Mouse (Mus musculus): ENCODE measurements at regions not wholly inside any gene's neighbourhood (a gene's known extent, or its start where the extent isn't known, plus 50 kb on each side); places are given as distances from the start of the nearest gene placed in this dataset.

DNA sequence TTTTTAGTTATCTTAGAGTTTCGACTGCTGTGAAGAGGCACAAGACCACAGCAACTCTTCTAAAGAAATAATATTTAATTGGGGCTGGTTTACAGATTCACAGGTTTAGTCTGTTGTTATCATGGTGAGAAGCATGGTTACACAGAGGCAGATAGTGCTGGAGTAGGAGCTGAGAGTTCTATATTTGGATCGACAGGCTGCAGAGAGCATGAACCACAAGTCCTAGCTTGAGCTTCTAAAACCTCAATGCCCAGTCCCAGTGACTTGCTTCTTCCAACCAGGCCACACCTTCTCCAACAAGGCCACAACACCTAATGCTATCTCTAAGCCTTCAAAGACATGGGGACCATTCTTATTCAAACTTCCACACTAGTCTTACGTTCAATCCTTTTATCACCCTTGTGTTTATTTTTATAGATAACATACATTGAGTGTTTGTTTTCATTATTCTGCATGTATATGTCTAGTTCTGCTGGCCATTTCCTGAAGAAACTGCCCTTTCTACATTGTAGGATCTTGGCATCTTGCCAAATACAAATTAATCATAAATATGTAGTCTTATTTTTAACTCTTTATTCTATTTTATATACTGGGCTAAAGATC is 452.8 kb upstream of the Dmac1 start:
- Histone ChIP-seq H3K4me3 (replicated peaks) (no peak overlapping the region), H3K36me3 (no peaks in the 10 kb centered on the region), H3K27ac (replicated peaks) (no peak overlapping the region), H3K4me2 (replicated peaks) (no peak overlapping the region), H3K9me3 (replicated peaks) (no peaks in the 10 kb centered on the region), H3K4me1 (no peaks in the 10 kb centered on the region), H3K9ac (no peak overlapping the region), H3K27me3 (no peaks in the 10 kb centered on the region)
- WGBS, result 86% methylated on average over 3 of the region's 3 CpGs
- no peak for ATAC-seq (ENCODE audit: insufficient number of reproducible peaks, low FRiP score, low TSS enrichment, low read depth)

DNA sequence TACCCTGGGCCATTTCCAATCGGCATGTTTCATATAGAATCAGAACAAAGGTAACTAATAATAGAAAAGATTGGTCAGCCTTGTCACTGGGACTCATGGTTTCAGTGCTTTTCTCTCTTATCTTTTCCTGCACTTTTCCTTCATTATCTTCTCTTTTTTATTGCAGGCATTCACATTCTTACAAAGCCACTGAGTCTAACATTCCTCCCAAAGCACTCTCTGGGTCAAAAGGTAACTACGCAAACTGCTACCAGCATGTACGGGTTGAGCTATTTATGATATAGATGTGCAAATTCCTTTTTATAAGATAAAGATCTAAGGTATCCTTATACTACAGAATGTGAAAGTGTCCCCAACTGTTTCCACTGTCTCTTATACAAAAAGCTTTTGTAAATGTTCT is 436.5 kb upstream of the Dmac1 start:
- 88% methylated on average over 3 of the region's 3 CpGs for WGBS
- no peak for ATAC-seq (ENCODE audit: insufficient number of reproducible peaks, low FRiP score, low TSS enrichment, low read depth)

DNA sequence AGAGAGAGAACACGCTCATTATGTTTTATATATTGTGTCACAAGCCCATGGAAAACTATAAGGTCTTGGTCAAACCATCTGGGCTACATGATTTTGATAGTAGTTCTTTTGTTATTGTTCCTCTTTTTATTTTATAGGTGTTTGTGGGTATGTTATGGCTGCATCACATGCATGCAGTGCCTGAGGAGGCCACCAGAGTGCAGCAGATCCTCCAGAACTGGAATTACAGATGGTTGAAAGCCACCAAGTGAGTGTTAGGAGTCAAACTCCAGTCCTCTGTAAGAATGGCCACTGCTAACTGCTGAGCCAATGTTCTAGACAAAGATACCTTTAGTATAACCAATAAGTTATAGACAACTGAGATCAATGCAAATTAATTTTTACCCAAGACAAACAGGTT is 435.9 kb upstream of the Dmac1 start:
- Histone ChIP-seq H3K9ac (no peak overlapping the region), H3K9me3 (replicated peaks) (no peaks in the 10 kb centered on the region), H3K27ac (replicated peaks) (no peak overlapping the region), H3K27me3 (no peaks in the 10 kb centered on the region), H3K4me3 (replicated peaks) (no peak overlapping the region), H3K36me3 (no peaks in the 10 kb centered on the region), H3K4me1 (no peaks in the 10 kb centered on the region), H3K4me2 (replicated peaks) (no peak overlapping the region)
- 89% methylated on average over 1 of the region's 1 CpGs for WGBS
- no peak for ATAC-seq (ENCODE audit: insufficient number of reproducible peaks, low FRiP score, low TSS enrichment, low read depth)

More for the DNA sequence above, 436.5 kb upstream of the Dmac1 start:
- H3K4me1 ChIP-seq, result no peaks in the 10 kb centered on the region
- no peak overlapping the region for H3K4me3 ChIP-seq (replicated peaks)
- no peak overlapping the region for H3K27ac ChIP-seq (replicated peaks)
- H3K4me2 ChIP-seq (replicated peaks), result no peak overlapping the region
- H3K36me3 ChIP-seq, result no peaks in the 10 kb centered on the region
- H3K9ac ChIP-seq, result no peak overlapping the region
- no peaks in the 10 kb centered on the region for H3K27me3 ChIP-seq
- no peaks in the 10 kb centered on the region for H3K9me3 ChIP-seq (replicated peaks)

DNA sequence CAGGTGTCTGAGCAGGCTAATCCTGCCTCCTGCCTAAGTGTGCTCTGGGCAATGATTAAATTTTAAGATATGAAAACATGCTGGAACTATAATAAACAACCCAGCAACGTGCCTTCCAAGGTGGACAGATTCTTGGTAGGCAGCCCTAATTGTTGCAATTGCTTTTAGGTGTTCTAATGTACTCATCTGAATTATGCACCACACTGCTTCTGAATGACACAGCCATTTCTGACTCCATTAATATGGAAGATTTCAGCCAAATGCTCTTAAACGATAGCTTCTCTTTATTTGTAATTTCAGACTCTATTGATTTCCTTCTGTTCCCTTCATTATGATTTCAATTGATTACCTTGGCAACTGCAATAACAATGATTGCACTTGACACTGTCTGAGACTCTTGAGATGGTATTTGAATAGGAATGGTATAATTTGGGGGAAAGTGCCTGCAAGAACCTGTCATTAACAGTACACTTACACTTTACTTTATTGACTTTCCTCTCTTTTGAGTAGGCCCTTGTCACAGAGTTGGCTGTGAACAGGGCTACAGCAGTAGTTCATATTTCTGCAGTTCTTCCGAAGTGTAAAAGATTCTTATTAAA is 422.8 kb upstream of the Dmac1 start:
- Histone ChIP-seq H3K9ac (no peak overlapping the region), H3K36me3 (no peaks in the 10 kb centered on the region), H3K4me2 (replicated peaks) (no peak overlapping the region), H3K27me3 (no peaks in the 10 kb centered on the region), H3K27ac (replicated peaks) (no peak overlapping the region), H3K9me3 (replicated peaks) (no peaks in the 10 kb centered on the region), H3K4me1 (no peaks in the 10 kb centered on the region), H3K4me3 (replicated peaks) (no peak overlapping the region)
- no peak for ATAC-seq (ENCODE audit: insufficient number of reproducible peaks, low FRiP score, low TSS enrichment, low read depth)
- WGBS, result 62% methylated on average over 3 of the region's 3 CpGs

DNA sequence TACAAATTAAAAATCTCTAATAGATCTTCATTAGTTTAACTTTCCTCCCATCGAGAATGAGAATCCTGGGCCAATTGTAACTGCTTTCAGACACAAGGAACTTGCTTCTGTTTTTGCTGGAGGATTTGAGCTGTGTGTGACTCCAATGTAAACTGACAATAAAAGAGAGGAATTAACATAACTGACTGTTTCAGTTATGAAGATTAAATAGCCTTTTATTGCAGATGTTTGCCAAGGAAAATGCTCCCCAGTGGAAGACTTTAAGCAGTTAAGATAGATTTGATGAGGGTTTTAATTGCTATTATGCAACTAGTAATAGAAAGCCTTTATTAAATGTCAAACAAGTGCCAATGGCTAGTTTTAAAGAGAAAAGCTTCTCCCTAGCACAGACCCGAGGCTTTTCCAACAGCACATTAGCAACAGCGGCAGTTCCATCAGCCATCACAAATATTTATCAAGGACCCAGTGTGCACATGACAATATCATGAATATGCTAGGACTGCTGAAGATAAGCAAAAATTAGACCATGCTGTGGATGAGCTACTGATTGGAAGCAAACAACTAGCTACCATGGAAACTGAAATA is 398.6 kb upstream of the Dmac1 start:
- Histone ChIP-seq H3K27me3 (no peaks in the 10 kb centered on the region), H3K9me3 (replicated peaks) (no peaks in the 10 kb centered on the region), H3K4me3 (replicated peaks) (no peak overlapping the region), H3K4me2 (replicated peaks) (no peak overlapping the region), H3K27ac (replicated peaks) (no peak overlapping the region), H3K4me1 (no peaks in the 10 kb centered on the region), H3K9ac (no peak overlapping the region), H3K36me3 (no peaks in the 10 kb centered on the region)
- 61% methylated on average over 3 of the region's 3 CpGs for WGBS
- ATAC-seq (ENCODE audit: insufficient number of reproducible peaks, low FRiP score, low TSS enrichment, low read depth), result no peak

DNA sequence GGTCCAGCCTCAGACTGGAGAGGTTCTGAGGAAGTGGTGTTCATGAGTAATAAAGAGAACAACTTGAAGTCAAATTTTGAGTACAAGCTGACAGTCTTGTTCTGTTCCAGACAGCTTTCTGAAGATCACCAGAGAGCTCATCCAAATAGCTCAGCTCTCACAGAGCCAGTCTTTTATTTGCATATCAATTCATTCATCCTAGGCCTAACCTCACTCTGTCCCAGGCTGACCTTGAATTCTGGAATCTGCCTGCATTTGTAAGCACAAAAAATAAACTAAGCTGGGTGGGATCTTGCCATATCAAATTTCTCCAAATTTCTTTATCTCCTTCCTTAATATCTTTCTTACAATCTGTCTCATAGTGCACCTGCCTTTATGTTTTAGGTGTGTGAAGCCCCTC is 362.9 kb upstream of the Dmac1 start:
- Histone ChIP-seq H3K9ac (no peak overlapping the region), H3K27me3 (no peaks in the 10 kb centered on the region), H3K36me3 (no peaks in the 10 kb centered on the region), H3K9me3 (replicated peaks) (no peaks in the 10 kb centered on the region), H3K4me3 (replicated peaks) (no peak overlapping the region), H3K27ac (replicated peaks) (no peak overlapping the region), H3K4me2 (replicated peaks) (no peak overlapping the region), H3K4me1 (no peaks in the 10 kb centered on the region)
- ATAC-seq (ENCODE audit: insufficient number of reproducible peaks, low FRiP score, low TSS enrichment, low read depth), result no peak

DNA sequence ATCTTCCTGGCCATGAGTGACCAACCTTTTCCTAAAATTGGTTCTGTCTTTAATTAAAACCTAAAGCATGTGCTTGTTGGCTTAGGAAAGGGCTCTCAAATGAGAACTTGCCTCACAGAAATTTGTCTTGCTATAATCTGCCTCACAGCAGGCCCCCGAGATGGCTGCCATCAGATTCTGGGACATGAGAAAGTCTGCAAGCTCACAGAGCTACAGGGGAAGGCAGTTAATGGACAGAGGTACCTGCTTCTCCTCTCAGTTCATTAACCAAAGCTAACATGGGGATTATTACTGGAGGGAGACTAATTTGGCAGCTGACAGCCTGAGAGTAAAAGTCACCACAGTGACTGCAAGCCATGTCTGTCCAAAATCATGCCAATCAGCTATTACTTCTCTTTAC is 358.5 kb upstream of the Dmac1 start:
- ATAC-seq (ENCODE audit: insufficient number of reproducible peaks, low FRiP score, low TSS enrichment, low read depth), result no peak
- no peaks in the 10 kb centered on the region for H3K36me3 ChIP-seq
- H3K9ac ChIP-seq, result no peak overlapping the region
- H3K9me3 ChIP-seq (replicated peaks), result no peaks in the 10 kb centered on the region
- H3K27me3 ChIP-seq, result no peaks in the 10 kb centered on the region
- H3K4me3 ChIP-seq (replicated peaks), result no peak overlapping the region
- no peak overlapping the region for H3K27ac ChIP-seq (replicated peaks)
- H3K4me2 ChIP-seq (replicated peaks), result no peak overlapping the region
- no peaks in the 10 kb centered on the region for H3K4me1 ChIP-seq
- 53% methylated on average over 1 of the region's 1 CpGs for WGBS

DNA sequence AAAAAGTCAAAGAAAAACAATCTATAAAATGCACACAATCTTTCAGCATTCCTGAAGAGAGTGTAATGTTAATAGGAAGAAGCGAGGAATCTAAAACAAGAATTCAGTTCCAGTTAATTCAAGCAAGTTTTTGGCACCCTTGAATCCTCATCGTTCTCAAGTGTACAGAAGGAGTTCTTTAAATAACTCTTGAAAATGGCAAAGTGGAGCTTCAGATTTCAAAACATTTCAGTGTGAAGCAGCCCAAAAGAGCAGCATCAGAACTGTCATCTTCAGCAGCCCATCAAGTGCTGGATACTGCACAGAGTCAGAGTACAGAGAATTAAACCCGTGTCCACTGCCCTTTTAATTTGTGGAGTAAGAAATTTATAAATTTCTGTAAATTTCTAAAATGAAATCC is 311.8 kb upstream of the Dmac1 start:
- Histone ChIP-seq H3K9me3 (replicated peaks) (no peaks in the 10 kb centered on the region), H3K4me2 (replicated peaks) (no peak overlapping the region), H3K27me3 (no peaks in the 10 kb centered on the region), H3K27ac (replicated peaks) (no peak overlapping the region), H3K4me1 (no peaks in the 10 kb centered on the region), H3K4me3 (replicated peaks) (no peak overlapping the region), H3K36me3 (no peaks in the 10 kb centered on the region), H3K9ac (no peak overlapping the region)
- WGBS, result 59% methylated on average over 3 of the region's 3 CpGs
- ATAC-seq (ENCODE audit: insufficient number of reproducible peaks, low FRiP score, low TSS enrichment, low read depth), result no peak

DNA sequence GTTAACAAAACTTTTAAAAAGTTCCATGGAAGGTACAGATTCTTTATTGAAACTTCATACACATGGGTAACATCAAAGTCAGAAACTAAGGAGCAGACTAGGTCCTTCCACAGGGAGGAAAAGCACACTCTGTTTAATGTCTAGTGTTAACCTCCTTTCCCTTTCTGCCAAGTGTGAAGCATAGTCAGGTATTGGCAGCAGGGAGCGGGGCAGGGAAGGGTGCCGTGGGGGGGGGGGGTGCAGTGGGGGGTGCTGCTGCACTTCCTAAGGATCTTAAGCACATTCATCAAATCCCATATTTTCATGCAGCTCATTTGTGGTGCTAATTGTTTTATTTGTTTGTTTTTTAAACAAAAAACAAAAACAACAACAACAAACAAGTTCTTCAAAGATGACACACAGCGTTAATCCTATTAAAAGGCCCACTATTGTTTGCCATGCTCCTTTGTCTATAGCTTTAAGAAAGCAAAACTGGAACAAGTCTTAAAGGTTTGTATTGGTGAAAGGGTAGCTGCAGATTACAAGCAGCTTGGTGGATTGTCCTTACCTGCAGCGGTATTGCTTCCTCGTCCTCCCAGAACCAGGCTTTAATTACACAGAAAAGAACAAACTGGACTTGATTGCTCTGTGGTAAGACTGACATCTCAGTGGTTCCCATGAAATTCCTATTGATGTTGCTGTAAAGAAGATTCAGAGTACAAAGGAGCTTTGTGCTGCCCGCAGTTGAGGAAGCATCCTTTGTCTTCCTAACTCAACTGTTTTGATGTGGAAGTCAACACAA is 310.2 kb upstream of the Dmac1 start:
- no peak for ATAC-seq (ENCODE audit: insufficient number of reproducible peaks, low FRiP score, low TSS enrichment, low read depth)
- Histone ChIP-seq H3K4me2 (replicated peaks) (no peak overlapping the region), H3K27ac (replicated peaks) (no peak overlapping the region), H3K27me3 (no peaks in the 10 kb centered on the region), H3K9me3 (replicated peaks) (no peaks in the 10 kb centered on the region), H3K4me3 (replicated peaks) (no peak overlapping the region), H3K4me1 (no peaks in the 10 kb centered on the region), H3K9ac (no peak overlapping the region), H3K36me3 (no peaks in the 10 kb centered on the region)
- 52% methylated on average over 6 of the region's 6 CpGs for WGBS

DNA sequence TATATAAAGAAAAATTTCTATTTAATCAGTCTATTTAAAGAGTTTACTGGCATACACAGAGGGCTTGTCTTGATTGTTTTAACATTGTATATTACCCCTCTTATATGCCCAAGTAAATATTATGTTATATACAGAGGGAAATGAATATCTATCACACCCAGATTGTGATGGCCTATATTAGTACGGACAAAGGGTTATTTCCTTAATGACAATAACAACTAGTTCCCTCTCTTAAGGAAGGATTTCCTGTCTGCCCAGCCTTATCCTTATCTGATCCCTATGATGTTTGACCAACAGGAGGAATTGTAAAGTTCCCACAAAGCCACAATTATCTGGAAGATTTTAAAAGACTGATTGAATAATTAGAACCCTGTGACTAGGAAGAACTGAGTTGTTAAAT is 301.8 kb upstream of the Dmac1 start:
- Histone ChIP-seq H3K27me3 (no peaks in the 10 kb centered on the region), H3K4me2 (replicated peaks) (no peak overlapping the region), H3K27ac (replicated peaks) (no peak overlapping the region), H3K9me3 (replicated peaks) (no peaks in the 10 kb centered on the region), H3K4me3 (replicated peaks) (no peak overlapping the region), H3K4me1 (no peaks in the 10 kb centered on the region), H3K9ac (no peak overlapping the region), H3K36me3 (no peaks in the 10 kb centered on the region)
- no peak for ATAC-seq (ENCODE audit: insufficient number of reproducible peaks, low FRiP score, low TSS enrichment, low read depth)
- 62% methylated on average over 1 of the region's 1 CpGs for WGBS

DNA sequence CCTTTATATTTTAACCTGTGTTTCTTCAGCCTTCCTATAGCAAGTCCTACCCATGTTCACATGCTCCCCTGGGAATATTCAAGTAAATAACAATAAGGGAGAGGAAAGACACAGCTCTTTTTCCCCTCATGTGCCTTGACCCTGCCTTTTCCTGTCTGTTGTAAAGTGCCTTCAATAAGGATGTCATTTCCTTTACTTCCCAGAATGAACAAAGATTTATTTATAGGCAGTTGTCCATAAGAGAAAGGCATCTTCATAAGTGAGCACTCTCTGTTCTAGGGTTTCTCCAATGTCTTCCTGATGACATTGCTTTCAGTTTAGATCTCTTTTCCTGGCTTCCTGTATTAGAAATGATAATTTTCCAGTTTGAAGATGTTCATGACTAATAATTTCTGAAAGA is 294.5 kb upstream of the Dmac1 start:
- no peaks in the 10 kb centered on the region for H3K4me1 ChIP-seq
- no peak overlapping the region for H3K9ac ChIP-seq
- ATAC-seq (ENCODE audit: insufficient number of reproducible peaks, low FRiP score, low TSS enrichment, low read depth), result no peak
- no peaks in the 10 kb centered on the region for H3K9me3 ChIP-seq (replicated peaks)
- H3K27me3 ChIP-seq, result no peaks in the 10 kb centered on the region
- H3K27ac ChIP-seq (replicated peaks), result no peak overlapping the region
- H3K36me3 ChIP-seq, result no peaks in the 10 kb centered on the region
- no peak overlapping the region for H3K4me3 ChIP-seq (replicated peaks)
- no peak overlapping the region for H3K4me2 ChIP-seq (replicated peaks)
